Mouse (Mus musculus) gastrocnemius, postnatal 4 days (tissue): ENCODE results near the gene Git2. TPM values are rescaled to one million over a fixed set of nuclear protein-coding genes. Genes with fewer than 3 reads are reported as not detected.

ENCODE experiments used
- DNase-seq, 2 experiments: peaks; one replicate each; pipeline ENCODE4 v3.0.0; 2021 to 2022; ENCODE audit warnings: low spot score in 2 of 2, mixed read lengths in 2 of 2
- long read RNA-seq, 2 experiments: library from polyadenylated mRNA; stranded (forward); transcript quantifications; one replicate each; pipeline ENCODE4 v2.0.0; 2021
- total RNA-seq, 2 experiments: library from RNA; stranded (reverse); gene quantifications; 2 replicates each; pipeline ENCODE4 v1.2.3; 2021

The Git2 gene
- total RNA-seq = 10 to 100 TPM; 37.6 to 50.1 TPM
- long read RNA-seq, experiment 1, full-length matches to known transcripts = 5 of 23 reads
- long read RNA-seq, experiment 1, partial matches to known transcripts = 3 of 23 reads
- long read RNA-seq, experiment 1, other reads (novel, unspliced or antisense) = 15 of 23 reads
- long read RNA-seq, experiment 2, full-length matches to known transcripts = 9 of 27 reads
- long read RNA-seq, experiment 2, partial matches to known transcripts = 7 of 27 reads
- long read RNA-seq, experiment 2, other reads (novel, unspliced or antisense) = 11 of 27 reads

DNA sequence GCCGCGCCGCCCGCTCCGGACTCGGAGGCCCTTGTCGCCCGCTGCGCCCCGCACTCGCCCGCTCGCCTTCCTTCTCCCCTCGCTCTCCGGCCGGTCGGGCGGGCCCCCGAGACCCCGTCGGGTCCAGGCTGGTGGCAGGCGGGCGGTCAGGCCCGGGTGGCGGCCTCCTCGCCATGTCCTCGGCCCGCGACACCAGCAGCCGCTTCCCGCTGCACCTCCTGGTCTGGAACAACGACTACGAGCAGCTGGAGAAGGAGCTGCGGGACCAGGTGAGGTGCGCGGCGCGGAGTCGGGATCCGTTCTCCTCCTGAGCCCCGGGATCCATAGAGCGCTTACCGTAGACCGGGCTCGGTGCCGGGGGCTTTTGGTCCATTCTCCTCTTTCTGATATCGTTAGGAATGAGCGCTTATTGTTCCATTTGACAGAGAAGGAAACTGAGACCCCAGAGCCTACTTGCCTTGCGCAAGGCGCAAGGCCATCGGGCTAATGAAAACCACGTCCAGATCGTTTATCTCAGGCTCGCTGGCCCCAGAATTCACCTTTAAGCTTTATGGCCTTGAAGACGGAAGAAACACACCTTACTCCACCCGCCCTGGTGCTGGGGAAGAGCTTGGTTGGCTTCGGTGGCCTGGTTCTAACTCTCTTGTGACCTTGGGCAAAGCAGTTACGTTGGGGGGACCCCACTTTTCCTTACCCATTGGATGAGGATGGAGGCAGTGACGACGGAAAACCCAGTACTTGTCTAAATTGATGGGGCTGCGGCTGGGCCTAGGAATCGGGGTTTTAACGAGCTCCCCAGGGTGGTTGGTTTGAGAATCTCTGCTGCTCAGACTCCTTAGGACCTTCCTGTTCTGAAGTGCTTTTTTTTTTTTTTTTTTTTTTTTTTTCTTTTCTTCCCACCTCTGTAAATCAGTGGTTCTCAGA is at the start of gene Git2:
Gene Git2 (minus strand): TSS at position 462 of the 924 bp plus-strand sequence.
- no peak for DNase-seq

DNA sequence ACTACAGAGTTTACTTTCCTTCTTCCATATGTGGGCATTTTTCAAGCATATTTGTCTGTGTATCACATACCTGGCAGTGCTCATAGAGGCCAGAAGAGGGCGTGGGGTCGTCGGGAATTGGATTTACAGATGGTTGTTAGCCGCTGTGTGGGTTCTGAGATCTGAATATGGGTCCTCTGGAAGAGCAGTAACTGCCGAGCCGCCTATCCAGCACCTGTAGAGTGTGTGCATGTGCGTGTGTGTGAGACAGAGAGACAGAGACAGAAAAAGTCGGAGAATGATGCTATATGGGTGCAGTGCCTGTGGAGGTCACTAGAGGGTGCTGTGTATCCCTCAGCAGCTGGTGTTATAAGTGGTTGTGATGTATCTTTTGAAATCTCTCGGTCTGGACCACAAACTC is 48.9 kb upstream of the Git2 start:
- DNase-seq = no peak

- DNase-seq = peak; percentile 50 to 74
Measured at GRCm38 (mm10) chr5:114822796-114823688, 47.7 kb upstream of the Git2 start, which contains the start of gene 1500011B03Rik. Gene 1500011B03Rik (minus strand): TSS chr5:114823468.

- no peak for DNase-seq
Measured at GRCm38 (mm10) chr5:114818124-114818523, 42.8 kb upstream of the Git2 start.

GRCm38 (mm10) chr5:114816599-114816998 is 41.3 kb upstream of the Git2 start:
- no peak for DNase-seq

DNA sequence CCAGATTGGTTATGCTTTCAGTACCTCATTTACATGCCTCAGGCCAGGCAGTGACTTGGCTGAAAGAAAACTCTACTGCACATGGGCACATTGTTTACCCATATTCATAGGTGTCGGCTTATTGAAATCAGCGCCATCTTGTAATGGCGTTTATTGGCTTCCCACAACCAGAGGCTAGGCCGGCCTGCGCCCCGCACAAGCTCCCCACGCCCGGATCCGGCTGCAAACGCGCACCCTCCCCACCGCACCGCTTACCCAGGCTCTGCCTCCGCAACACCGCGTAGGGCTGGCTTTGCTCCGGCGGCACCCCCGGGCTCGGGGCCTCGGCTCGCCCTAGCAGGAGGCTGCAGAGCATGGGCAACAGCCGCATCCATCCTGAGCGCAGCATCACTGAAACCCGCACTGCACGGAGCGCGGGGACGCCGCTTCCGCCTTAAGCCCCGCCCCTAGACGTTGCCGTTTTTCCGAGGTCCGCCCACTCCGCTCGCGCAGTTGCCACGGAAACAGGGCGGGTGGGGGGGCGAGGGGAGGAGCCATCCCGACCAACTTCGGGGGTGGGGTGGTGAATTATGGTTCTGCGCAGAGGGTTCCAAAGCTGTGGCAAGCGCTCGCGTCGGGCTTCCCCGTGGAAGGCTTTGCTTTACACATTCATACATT is 38.3 kb upstream of the Git2 start:
- peak; percentile 79 to 89 for DNase-seq

GRCm38 (mm10) chr5:114809826-114810225 is 34.5 kb upstream of the Git2 start:
- DNase-seq = no peak

- no peak for DNase-seq
Measured at GRCm38 (mm10) chr5:114809181-114809756, 34.0 kb upstream of the Git2 start.

GRCm38 (mm10) chr5:114808385-114808784 is 33.1 kb upstream of the Git2 start:
- DNase-seq = no peak

DNA sequence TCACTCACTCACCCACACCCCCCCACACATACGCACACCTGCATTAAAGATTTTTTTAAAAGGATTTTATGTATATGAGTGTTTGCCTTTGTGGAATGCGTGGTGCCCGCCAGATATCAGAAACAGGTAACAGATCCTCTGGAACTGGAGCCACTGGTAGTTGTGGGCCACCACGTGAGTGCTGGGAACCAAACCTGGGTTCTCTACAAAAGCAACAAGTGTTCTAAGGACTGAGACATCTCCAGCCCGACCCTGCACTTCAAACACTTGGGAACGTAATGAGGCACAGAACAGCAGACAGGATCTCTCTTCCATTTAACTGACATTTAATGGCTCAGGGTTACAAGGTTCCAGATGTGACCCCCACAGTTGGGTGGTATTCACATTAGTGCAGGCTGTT is 32.6 kb upstream of the Git2 start:
- DNase-seq = no peak

- DNase-seq = no peak
Measured at GRCm38 (mm10) chr5:114807468-114807867, 32.2 kb upstream of the Git2 start.

GRCm38 (mm10) chr5:114807063-114807462 is 31.7 kb upstream of the Git2 start:
- no peak for DNase-seq

GRCm38 (mm10) chr5:114806636-114807035 is 31.3 kb upstream of the Git2 start:
- no peak for DNase-seq

GRCm38 (mm10) chr5:114805436-114806350 is 30.4 kb upstream of the Git2 start:
- peak in 1 of 2 experiments; percentile 26 for DNase-seq

DNA sequence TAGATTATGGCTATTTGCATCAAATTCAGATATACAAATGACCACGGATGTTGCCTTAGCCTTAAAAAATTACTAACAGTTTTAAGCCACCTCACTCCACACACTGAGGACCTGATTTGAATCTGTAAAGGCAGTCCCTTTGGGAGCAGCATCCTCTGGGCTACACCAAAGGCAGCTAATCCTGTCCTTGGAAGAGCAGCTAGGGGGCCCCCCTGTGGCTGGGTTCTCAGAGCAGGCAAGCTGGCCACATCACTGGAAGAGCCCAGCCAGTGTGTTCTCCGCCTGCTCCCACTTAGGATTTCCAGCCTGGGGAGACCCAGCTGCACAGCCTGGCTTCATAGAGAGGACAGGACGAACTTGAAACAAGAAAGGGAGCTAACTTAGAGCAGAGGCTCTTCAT is 29.6 kb upstream of the Git2 start:
- DNase-seq = peak in 1 of 2 experiments; percentile 48

GRCm38 (mm10) chr5:114804335-114804734 is 29.0 kb upstream of the Git2 start:
- no peak for DNase-seq

GRCm38 (mm10) chr5:114803231-114803630 is 27.9 kb upstream of the Git2 start:
- no peak for DNase-seq

GRCm38 (mm10) chr5:114801841-114802240 is 26.5 kb upstream of the Git2 start:
- no peak for DNase-seq

GRCm38 (mm10) chr5:114801049-114801448 is 25.7 kb upstream of the Git2 start:
- DNase-seq = no peak
